In the genomic region with DNA sequence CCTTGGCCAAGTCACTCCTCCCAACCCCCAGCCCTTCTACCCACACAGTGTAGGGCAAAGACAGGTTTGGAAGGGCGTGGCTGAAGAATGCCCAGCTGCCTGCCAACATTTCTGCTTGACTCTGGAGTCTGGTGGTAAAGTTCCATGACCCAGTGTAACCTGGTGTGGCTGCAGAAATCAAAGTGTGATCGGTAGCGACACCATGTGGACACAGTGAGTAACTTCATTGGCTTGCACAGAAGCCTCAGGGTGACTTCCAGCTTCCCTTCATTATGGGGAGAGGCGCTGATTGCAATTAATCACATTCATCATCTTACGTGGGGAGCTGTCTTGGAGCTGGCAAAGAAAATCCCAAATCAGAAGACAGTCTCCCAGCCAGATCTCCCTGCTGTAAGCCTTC, we compare ENCODE assay signal across 8 mouse cellular contexts. TPM values are rescaled to one million over a fixed set of nuclear protein-coding genes. Genes with fewer than 3 reads are reported as not detected.
A peak's percentile ranks its signal among the peaks of the same experiment; 100 is the strongest.
DNase-seq lines count a peak whose midpoint lies in the region; ATAC-seq and TF ChIP-seq lines count a peak whose summit lies in the region.

No protein-coding gene starts in this region.

- 5% methylated on average over 5 of the region's 5 CpGs for whole genome bisulfite sequencing in bone marrow, adult 2 months
- WGBS in heart, embryonic 13.5 days, result 9% methylated on average over 5 of the region's 5 CpGs
- WGBS in kidney, embryonic 16.5 days, result 5% methylated on average over 5 of the region's 5 CpGs
- WGBS in liver, embryonic 13.5 days (ENCODE audit: insufficient replicate concordance), result 3% methylated on average over 5 of the region's 5 CpGs
- 6% methylated on average over 5 of the region's 5 CpGs for WGBS in neural tube, embryonic 11.5 days
- 7% methylated on average over 5 of the region's 5 CpGs for WGBS in stomach, embryonic 15.5 days

- H3K9ac ChIP-seq in heart, embryonic 13.5 days, result no peak overlapping the region
- H3K9ac ChIP-seq in kidney, embryonic 16.5 days (replicated peaks; ENCODE audit: low read length), result no peak overlapping the region
- H3K9ac ChIP-seq in liver, embryonic 13.5 days, result no peak overlapping the region
- no peak overlapping the region for H3K9ac ChIP-seq in neural tube, embryonic 11.5 days (ENCODE audit: low read length)
- no peak overlapping the region for H3K9ac ChIP-seq in stomach, embryonic 15.5 days

- peak; percentile 78 for DNase-seq in CD4-positive helper T cell, adult 2 months (ENCODE audit: low read depth, low spot score)
- peak; percentile 31 for DNase-seq in liver, embryonic 13.5 days
- peak; percentile 77 for DNase-seq in neural tube, embryonic 11.5 days (ENCODE audit: low spot score)

- H3K27me3 ChIP-seq in heart, embryonic 13.5 days (replicated peaks), result no peaks in the 10 kb centered on the region
- no peaks in the 10 kb centered on the region for H3K27me3 ChIP-seq in kidney, embryonic 16.5 days (ENCODE audit: insufficient read depth, low read length)
- H3K27me3 ChIP-seq in liver, embryonic 13.5 days, result no peaks in the 10 kb centered on the region
- H3K27me3 ChIP-seq in neural tube, embryonic 11.5 days (ENCODE audit: control insufficient read depth, insufficient read depth, low read length), result no peaks in the 10 kb centered on the region
- no peaks in the 10 kb centered on the region for H3K27me3 ChIP-seq in stomach, embryonic 15.5 days (replicated peaks)

- H3K27ac ChIP-seq in bone marrow, adult 2 months (ENCODE audit: control insufficient read depth, insufficient read depth, low read depth, low read length, poor library complexity), result no peak overlapping the region
- no peak overlapping the region for H3K27ac ChIP-seq in heart, embryonic 13.5 days (replicated peaks)
- no peak overlapping the region for H3K27ac ChIP-seq in kidney, embryonic 16.5 days (ENCODE audit: low read length)
- no peak overlapping the region for H3K27ac ChIP-seq in liver, embryonic 13.5 days
- no peak overlapping the region for H3K27ac ChIP-seq in neural tube, embryonic 11.5 days (ENCODE audit: low read depth, low read length)
- no peak overlapping the region for H3K27ac ChIP-seq in stomach, embryonic 15.5 days

- H3K4me2 ChIP-seq in heart, embryonic 13.5 days, result no peak overlapping the region
- H3K4me2 ChIP-seq in kidney, embryonic 16.5 days (replicated peaks; ENCODE audit: low read depth, low read length), result no peak overlapping the region
- H3K4me2 ChIP-seq in liver, embryonic 13.5 days, result no peak overlapping the region
- no peak overlapping the region for H3K4me2 ChIP-seq in neural tube, embryonic 11.5 days (ENCODE audit: low read depth)
- no peak overlapping the region for H3K4me2 ChIP-seq in stomach, embryonic 15.5 days

- peaks cover 8% of the 10 kb centered on the region; the same call in 1 of the 2 replicates for H3K9me3 ChIP-seq in heart, embryonic 13.5 days
- H3K9me3 ChIP-seq in kidney, embryonic 16.5 days (ENCODE audit: low read length), result peaks cover 9% of the 10 kb centered on the region
- no peaks in the 10 kb centered on the region for H3K9me3 ChIP-seq in liver, embryonic 13.5 days (replicated peaks)
- no peaks in the 10 kb centered on the region for H3K9me3 ChIP-seq in neural tube, embryonic 11.5 days (ENCODE audit: control insufficient read depth, low read length)
- no peaks in the 10 kb centered on the region for H3K9me3 ChIP-seq in stomach, embryonic 15.5 days

- TF ChIP-seq POLR2A in bone marrow, adult 2 months (IDR thresholded peaks at IDR 0.05; ENCODE audit: borderline replicate concordance, control insufficient read depth, low read depth, low read length), result no peak

- peak; percentile 85 for ATAC-seq in erythroblast, adult 5-6 weeks (replicated peaks; ENCODE audit: low FRiP score, poor library complexity, severe bottlenecking)
- ATAC-seq in heart, embryonic 13.5 days (ENCODE audit: extremely low read depth, insufficient number of reproducible peaks, low FRiP score, low TSS enrichment), result peak; percentile 67; the same call in 1 of the 2 replicates
- ATAC-seq in kidney, embryonic 16.5 days (ENCODE audit: low FRiP score, low TSS enrichment), result peak; percentile 86
- peak; percentile 29; the same call in 1 of the 2 replicates for ATAC-seq in liver, embryonic 13.5 days (ENCODE audit: low read depth)
- peak; percentile 60; the same call in 1 of the 2 replicates for ATAC-seq in neural tube, embryonic 11.5 days (ENCODE audit: insufficient read depth, low FRiP score, low TSS enrichment)
- ATAC-seq in stomach, embryonic 15.5 days (ENCODE audit: insufficient read depth, low FRiP score, low read depth), result peak; percentile 30; the same call in 1 of the 2 replicates

- H3K36me3 ChIP-seq in heart, embryonic 13.5 days, result no peaks in the 10 kb centered on the region
- H3K36me3 ChIP-seq in kidney, embryonic 16.5 days (ENCODE audit: insufficient read depth, low read length), result no peaks in the 10 kb centered on the region
- H3K36me3 ChIP-seq in liver, embryonic 13.5 days, result no peaks in the 10 kb centered on the region
- no peaks in the 10 kb centered on the region for H3K36me3 ChIP-seq in neural tube, embryonic 11.5 days (ENCODE audit: control insufficient read depth, insufficient read depth, low read length)
- no peaks in the 10 kb centered on the region for H3K36me3 ChIP-seq in stomach, embryonic 15.5 days

- no peak overlapping the region for H3K4me3 ChIP-seq in bone marrow, adult 2 months (replicated peaks; ENCODE audit: control insufficient read depth, low read depth, low read length)
- H3K4me3 ChIP-seq in heart, embryonic 13.5 days, result no peak overlapping the region
- H3K4me3 ChIP-seq in kidney, embryonic 16.5 days (ENCODE audit: low read length), result no peak overlapping the region
- no peak overlapping the region for H3K4me3 ChIP-seq in liver, embryonic 13.5 days (replicated peaks)
- no peak overlapping the region for H3K4me3 ChIP-seq in neural tube, embryonic 11.5 days (ENCODE audit: low read depth, low read length)
- H3K4me3 ChIP-seq in stomach, embryonic 15.5 days (replicated peaks), result no peak overlapping the region

- no peaks in the 10 kb centered on the region for H3K4me1 ChIP-seq in bone marrow, adult 2 months (ENCODE audit: control insufficient read depth, insufficient read depth, low read length)
- H3K4me1 ChIP-seq in heart, embryonic 13.5 days, result peaks cover 10% of the 10 kb centered on the region
- peaks cover 7% of the 10 kb centered on the region for H3K4me1 ChIP-seq in kidney, embryonic 16.5 days (ENCODE audit: insufficient read depth, low read length)
- H3K4me1 ChIP-seq in liver, embryonic 13.5 days (replicated peaks), result peaks cover 9% of the 10 kb centered on the region
- H3K4me1 ChIP-seq in neural tube, embryonic 11.5 days (ENCODE audit: control insufficient read depth, insufficient read depth, low read length), result 0 out of 2 replicates have a peak, but pooled peaks cover 4% of the 10 kb centered on the region
- H3K4me1 ChIP-seq in stomach, embryonic 15.5 days, result peaks cover 9% of the 10 kb centered on the region; the same call in 1 of the 2 replicates

- TF ChIP-seq CTCF in bone marrow, adult 2 months (IDR thresholded peaks at IDR 0.05; ENCODE audit: control insufficient read depth, insufficient read depth, low read length), result peak; percentile 84

RNA-seq across cellular contexts. Expression of a gene that starts 23.0 kb away (rescaled TPM):
- 5.5 and 5.9 TPM in 2 replicates for polyA plus RNA-seq in bone marrow, adult 2 months (2011; ENCODE audit: insufficient read depth, insufficient read length, low replicate concordance, missing spikeins)
- total RNA-seq in erythroblast, adult 5-6 weeks (2015; ENCODE audit: low replicate concordance), result 4.8 and 7.1 TPM in 2 replicates
- 5.6 and 8.2 TPM in 2 replicates for total RNA-seq in erythroblast, adult 5-6 weeks (2017; ENCODE audit: low replicate concordance)
- polyA plus RNA-seq in heart, embryonic 13.5 days (2015; fragmentation: Nextera tagmentation; extraction: Ambion mirVana), result 18.4 and 21.3 TPM in 2 replicates
- polyA plus RNA-seq in kidney, embryonic 16.5 days (2015; fragmentation: Nextera tagmentation; extraction: Ambion mirVana), result 24.0 and 24.9 TPM in 2 replicates
- 11.6 and 13.6 TPM in 2 replicates for polyA plus RNA-seq in liver, embryonic 13.5 days (2015; fragmentation: Nextera tagmentation; extraction: Ambion mirVana)
- polyA plus RNA-seq in neural tube, embryonic 11.5 days (2014; fragmentation: Nextera tagmentation; extraction: Ambion mirVana), result 40.1 and 42.8 TPM in 2 replicates
- 15.4 and 15.7 TPM in 2 replicates for polyA plus RNA-seq in stomach, embryonic 15.5 days (2015; fragmentation: Nextera tagmentation; extraction: Ambion mirVana)

RNA-seq across cellular contexts. Expression of a gene that starts 39.2 kb away (rescaled TPM):
- polyA plus RNA-seq in bone marrow, adult 2 months (2011; ENCODE audit: insufficient read depth, insufficient read length, low replicate concordance, missing spikeins), result 1.7 and 3.4 TPM in 2 replicates
- total RNA-seq in erythroblast, adult 5-6 weeks (2015; ENCODE audit: low replicate concordance), result 0.21 and 0.77 TPM in 2 replicates
- 0.42 TPM in 1 of 2 replicates, not detected in the other for total RNA-seq in erythroblast, adult 5-6 weeks (2017; ENCODE audit: low replicate concordance)
- polyA plus RNA-seq in heart, embryonic 13.5 days (2015; fragmentation: Nextera tagmentation; extraction: Ambion mirVana), result 32.7 and 34.1 TPM in 2 replicates
- polyA plus RNA-seq in kidney, embryonic 16.5 days (2015; fragmentation: Nextera tagmentation; extraction: Ambion mirVana), result 30.3 and 30.4 TPM in 2 replicates
- polyA plus RNA-seq in liver, embryonic 13.5 days (2015; fragmentation: Nextera tagmentation; extraction: Ambion mirVana), result 2.8 and 3.0 TPM in 2 replicates
- polyA plus RNA-seq in neural tube, embryonic 11.5 days (2014; fragmentation: Nextera tagmentation; extraction: Ambion mirVana), result 19.4 and 20.6 TPM in 2 replicates
- 28.4 and 29.3 TPM in 2 replicates for polyA plus RNA-seq in stomach, embryonic 15.5 days (2015; fragmentation: Nextera tagmentation; extraction: Ambion mirVana)

Comparison
In these comparisons a context has a peak if more than half of its experiments do, and no peak if none do; other contexts are left out.
1. ATAC-seq: peak in every context shown above with its lines; median percentile 86 in kidney, embryonic 16.5 days; 85 in erythroblast, adult 5-6 weeks; 67 in heart, embryonic 13.5 days; 60 in neural tube, embryonic 11.5 days; 30 in stomach, embryonic 15.5 days; 29 in liver, embryonic 13.5 days.